Mouse (Mus musculus): ENCODE measurements at regions not wholly inside any gene's neighbourhood (a gene's known extent, or its start where the extent isn't known, plus 50 kb on each side); places are given as distances from the start of the nearest gene placed in this dataset.

GRCm38 (mm10) chr3:101224091-101224490 is 63.6 kb downstream of the Cd2 start:
- DNase-seq (ENCODE audit: low spot score) = no peak

DNA sequence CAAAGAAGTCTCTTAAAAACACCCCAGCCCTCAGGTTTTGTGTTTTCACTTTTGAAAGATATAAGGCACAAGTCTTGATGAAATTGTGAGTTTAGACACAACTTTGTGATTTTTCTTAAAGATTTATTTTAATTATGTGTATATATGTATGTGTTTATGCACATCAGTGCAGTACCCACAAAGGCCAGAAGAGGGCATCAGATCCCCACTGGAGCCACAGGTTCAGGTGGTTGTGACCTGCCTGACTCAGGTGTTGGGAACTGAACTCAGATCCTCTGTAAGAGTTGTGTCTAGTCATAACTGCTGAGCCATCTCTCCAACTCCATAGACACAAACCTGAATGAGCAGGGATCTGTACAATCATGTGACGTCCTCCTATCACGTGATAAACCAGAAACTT is 67.8 kb downstream of the Cd2 start:
- DNase-seq (ENCODE audit: low spot score) = no peak

GRCm38 (mm10) chr3:101216711-101217110 is 71.0 kb downstream of the Cd2 start:
- no peak for DNase-seq (ENCODE audit: low spot score)

GRCm38 (mm10) chr3:101213212-101213562 is 74.6 kb downstream of the Cd2 start:
- peak; percentile 18 for DNase-seq (ENCODE audit: low spot score)

DNA sequence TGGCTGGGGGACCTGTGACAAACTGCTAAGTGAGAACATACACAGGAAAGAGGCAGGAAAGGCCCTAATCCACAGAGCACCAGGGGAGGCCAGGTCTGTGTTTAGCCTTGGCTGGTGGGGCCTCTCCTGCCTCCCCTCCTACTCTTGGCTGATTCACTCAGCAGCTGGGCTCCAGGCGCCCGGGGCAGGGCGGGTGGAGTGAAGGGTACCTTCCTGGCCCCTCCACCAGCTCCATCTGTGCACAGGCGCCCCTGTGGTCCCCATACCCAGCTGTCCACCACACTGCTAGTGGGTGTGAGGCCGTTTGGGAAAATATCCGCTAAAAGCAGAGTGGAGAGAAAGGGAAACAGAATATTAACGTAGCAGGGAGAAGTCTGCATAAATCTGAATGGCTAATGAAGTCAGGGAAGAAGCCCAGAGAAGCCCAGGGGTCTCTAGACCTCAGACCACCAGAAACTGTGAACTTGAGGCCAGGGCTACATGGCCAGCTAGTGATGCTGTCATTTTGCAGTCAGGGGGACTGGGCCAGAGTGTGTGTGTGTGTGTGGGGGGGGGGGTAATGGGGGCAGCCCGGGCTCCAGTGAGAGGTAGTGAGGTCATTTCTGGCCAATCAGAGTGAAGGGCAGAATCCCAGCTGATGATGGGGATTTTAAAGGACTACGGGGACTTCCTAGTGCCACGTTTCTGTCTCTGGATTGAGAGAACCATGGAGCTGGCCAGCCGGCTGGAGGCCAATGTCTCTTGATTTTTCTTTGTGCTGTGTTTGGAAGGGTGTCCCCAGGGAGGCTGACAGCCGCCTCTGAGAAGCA is 75.1 kb downstream of the Cd2 start:
- peak; percentile 26 for DNase-seq (ENCODE audit: low spot score)

- DNase-seq (ENCODE audit: low spot score) = peak; percentile 65
Observed at GRCm38 (mm10) chr3:101211936-101212335, 75.8 kb downstream of the Cd2 start.

DNA sequence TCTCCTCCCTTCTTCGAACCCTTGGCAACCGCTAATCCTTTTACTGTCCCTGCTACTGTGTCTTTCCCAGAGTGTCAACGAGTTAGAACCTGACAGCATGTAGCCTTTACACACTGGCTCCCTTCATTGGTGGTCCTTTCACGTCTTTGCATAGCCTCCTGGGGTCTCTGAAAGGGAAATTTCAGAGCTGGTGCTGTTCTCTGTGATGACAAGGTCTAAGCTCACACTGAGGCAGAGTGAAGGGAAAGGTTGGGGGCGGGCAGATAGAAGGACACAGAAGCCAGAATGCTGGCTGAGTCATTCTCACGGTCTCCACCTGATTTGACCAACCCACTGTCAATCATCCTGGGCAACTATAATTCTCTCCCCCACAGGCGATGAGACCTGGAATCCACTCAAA is 78.2 kb downstream of the Cd2 start:
- DNase-seq (ENCODE audit: low spot score) = no peak

GRCm38 (mm10) chr3:101208751-101209150 is 79.0 kb downstream of the Cd2 start:
- DNase-seq (ENCODE audit: low spot score) = no peak

DNA sequence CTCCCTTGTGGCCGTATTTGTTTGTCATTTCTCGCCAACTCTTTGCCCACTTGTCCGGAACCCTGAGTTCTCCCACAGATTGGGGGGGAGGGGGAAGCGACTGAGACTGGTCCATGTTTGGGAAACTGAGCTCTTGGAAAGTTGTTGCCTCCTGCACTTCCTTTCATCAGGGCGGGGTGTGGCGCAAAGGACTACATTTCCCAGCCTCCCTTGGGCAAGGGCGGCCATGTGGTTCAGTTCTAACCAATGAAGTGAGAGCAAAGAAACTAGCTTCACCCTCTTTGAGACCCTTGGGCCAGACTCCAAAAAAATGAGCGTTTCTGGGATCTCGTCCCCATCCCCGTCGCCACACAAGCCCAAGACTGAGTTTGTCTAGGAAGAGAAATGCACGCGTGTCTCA is 81.6 kb downstream of the Cd2 start:
- peak; percentile 26 for DNase-seq (ENCODE audit: low spot score)

DNA sequence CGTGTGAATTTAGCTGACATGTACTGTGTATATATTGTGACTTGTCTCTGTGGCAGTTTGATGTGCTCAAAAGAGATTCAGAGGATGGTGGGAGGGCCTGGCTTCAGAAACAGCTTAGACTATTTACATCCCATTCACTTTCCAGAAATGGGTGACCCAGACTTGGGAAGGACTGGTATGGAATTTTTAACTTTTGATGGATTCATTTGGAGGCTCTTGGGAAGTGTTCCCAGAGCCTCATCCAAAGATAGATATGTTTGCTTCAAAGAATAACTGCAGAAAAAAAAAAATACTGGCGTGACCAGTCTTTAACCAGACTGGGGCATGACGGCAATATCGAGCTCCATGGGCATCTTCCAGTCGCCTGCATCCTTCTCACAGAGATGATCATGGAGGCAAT is 84.6 kb upstream of the Ptgfrn start:
- DNase-seq (ENCODE audit: low spot score) = no peak

GRCm38 (mm10) chr3:101194319-101194718 is 84.2 kb upstream of the Ptgfrn start:
- DNase-seq (ENCODE audit: low spot score) = no peak

GRCm38 (mm10) chr3:101191298-101191986 is 81.4 kb upstream of the Ptgfrn start:
- DNase-seq (ENCODE audit: low spot score) = no peak

- no peak for DNase-seq (ENCODE audit: low spot score)
Observed at GRCm38 (mm10) chr3:101181958-101182357, 71.9 kb upstream of the Ptgfrn start.

GRCm38 (mm10) chr3:101173954-101174353 is 63.9 kb upstream of the Ptgfrn start:
- DNase-seq (ENCODE audit: low spot score) = no peak

- DNase-seq (ENCODE audit: low spot score) = no peak
Observed at GRCm38 (mm10) chr3:101170037-101171019, 60.2 kb upstream of the Ptgfrn start.

GRCm38 (mm10) chr3:101167026-101167425 is 56.9 kb upstream of the Ptgfrn start:
- DNase-seq (ENCODE audit: low spot score) = no peak

GRCm38 (mm10) chr3:101166580-101166979 is 56.5 kb upstream of the Ptgfrn start:
- no peak for DNase-seq (ENCODE audit: low spot score)

- DNase-seq (ENCODE audit: low spot score) = no peak
Observed at GRCm38 (mm10) chr3:101165261-101165660, 55.2 kb upstream of the Ptgfrn start.

DNA sequence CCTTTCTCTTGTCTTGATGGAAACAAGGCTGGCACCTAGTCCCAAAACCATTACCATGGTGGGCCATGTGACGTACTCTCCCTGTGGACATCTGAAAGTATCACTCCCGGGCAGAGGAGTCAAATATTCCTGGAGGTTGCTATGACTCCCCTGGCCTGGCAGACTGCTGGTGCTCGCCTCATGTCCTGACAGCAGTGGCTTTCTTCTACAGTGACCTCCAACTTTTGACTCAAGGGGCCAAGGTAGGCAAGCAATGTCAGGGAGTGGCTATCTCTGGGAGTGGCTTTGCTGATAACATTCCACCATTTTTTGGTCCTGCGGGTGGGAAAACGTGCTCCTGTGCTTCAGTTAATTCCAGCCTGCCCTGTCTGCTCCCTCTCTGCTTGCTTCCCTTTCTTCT is 54.7 kb upstream of the Ptgfrn start:
- no peak for DNase-seq (ENCODE audit: low spot score)

DNA sequence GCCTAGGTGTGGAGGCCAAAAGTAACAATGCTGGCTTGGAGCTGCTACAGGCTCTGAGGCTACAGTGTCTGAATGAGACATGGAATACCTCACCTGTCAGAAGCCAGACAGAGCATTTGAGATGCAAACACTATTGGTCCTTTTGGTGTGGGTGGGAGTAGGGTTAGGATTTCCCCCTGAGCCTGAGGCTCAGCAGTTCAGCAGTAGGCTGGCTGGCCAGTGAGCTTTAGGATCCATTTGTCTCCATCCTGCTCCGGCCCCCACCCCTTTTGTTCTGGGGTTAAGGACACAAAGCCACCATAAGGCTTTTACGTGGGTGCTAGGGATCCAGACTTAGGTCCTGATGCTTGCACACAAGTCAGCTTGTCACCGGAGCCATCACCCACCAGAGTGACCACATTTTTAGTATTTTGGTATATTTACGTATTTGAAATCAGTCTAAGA is 53.9 kb upstream of the Ptgfrn start:
- no peak for DNase-seq (ENCODE audit: low spot score)

- peak; percentile 25 for DNase-seq (ENCODE audit: low spot score)
Observed at GRCm38 (mm10) chr3:101163160-101163990, 53.3 kb upstream of the Ptgfrn start.
